Mouse (Mus musculus) B cell, adult 2 months (primary cell): ENCODE measurements around the gene Rpl9-ps1.
A peak's percentile ranks its signal among the peaks of the same experiment; 100 is the strongest.

Experiments
- DNase-seq, 2 experiments: peaks; one replicate each; pipeline ENCODE4 v3.0.0; 2022

Gene Rpl9-ps1

GRCm38 (mm10) chr11:83645521-83645920 lies at the start of gene Rpl9-ps1:
Gene Rpl9-ps1, minus strand, starts transcription at chr11:83645621.
- no peak for DNase-seq

DNA sequence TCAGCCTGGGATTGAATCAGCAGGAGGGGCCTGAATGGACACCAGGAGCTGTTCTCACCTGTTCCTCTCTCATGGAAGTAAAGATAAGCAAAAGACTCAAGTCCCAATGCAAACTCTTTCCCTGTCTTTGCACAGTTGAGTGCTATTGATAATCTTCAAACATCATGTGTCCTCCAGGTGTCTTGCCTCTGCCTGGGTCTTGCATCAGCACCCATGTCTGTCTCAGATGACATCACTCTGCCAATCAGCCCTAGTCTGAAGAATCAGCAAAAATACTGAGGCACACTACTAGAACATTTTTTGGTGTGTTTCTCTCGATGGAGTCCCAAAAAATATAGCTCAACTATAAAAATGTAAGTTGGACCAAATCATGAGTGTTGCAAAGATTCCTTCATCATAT lies 46.6 kb upstream of the Rpl9-ps1 start:
- DNase-seq = no peak

DNA sequence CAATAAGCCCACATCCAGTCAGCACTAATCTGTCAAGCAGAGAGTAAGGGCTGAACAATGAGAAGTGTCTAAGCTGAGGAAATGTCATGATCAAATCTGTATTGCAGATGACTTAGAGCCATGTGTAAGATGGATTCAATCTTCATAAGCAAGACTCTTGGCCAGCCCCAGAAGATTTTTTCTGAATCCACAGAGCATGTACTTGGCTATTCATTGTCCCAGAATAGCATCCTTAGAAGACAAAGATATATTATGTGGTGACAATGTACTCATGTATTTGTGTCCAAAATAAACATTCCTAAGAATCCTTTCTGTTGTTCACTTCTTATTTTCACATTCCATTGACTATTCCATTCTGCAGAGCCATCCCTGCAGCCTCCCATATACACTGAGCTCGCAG lies 44.5 kb upstream of the Rpl9-ps1 start:
- no peak for DNase-seq

DNA sequence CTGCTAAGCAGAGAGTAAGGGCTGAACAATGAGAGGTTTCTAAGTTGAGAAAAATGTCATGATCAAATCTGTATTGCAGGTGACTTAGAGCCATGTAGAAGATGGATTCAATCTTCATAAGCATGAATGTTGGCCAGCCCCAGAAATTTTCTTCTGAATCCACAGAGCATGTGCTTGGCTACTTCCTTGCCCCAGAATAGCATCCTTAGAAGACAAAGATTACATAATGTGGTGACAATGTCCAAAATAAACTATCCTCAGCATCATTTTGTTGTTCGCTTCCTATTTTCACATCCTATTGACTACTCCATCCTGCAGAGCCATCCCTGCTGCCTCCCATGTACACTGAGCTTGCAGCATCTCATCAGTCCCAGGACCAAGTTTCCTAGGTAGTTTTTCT lies 30.2 kb upstream of the Rpl9-ps1 start:
- no peak for DNase-seq

- no peak for DNase-seq
These were observed 26.3 kb upstream of the Rpl9-ps1 start for GRCm38 (mm10) chr11:83671743-83672142.

DNA sequence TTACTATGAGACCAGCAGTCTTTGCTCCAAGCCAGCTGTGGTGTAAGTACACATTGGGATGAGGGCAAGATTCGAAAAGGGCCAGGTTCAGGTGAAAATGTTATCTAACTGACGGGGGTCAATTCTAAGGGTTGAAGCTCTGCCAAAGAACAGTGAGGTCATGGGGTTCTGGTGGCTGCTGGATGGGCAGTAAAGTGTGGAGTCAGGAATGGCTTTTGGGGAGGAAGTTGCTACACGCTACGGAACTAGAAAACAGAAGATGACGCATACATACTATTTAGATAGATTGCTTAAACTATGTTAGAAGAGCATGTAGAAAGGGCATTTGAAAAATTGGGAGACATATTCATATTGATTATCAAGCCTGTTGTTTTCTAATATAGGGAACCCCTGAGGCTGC lies 18.1 kb upstream of the Rpl9-ps1 start:
- no peak for DNase-seq

DNA sequence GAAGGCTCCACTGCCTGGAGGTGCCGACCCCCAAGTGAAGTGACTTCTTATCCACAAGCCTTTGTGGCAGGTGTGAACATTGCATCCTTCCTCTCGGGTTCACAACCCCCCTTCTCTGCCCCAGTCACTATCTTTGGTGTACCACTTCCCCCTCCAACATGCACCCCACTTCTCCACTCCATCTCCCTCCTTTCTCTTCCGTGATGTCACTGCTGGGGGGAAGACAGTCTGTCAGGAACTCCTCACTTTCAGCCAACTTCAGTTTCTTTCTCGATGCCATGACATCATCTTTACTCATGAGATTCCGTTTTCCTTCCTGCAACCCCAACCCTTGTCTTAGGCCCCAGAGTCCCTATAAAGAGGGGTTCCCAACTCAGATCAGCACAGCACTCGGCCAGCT lies 16.8 kb upstream of the Rpl9-ps1 start, which contains the start of gene Ccl4:
Ccl4 (plus strand) TSS at position 381 of the 400 bp plus-strand sequence.
- DNase-seq = peak; percentile 54 to 59

DNA sequence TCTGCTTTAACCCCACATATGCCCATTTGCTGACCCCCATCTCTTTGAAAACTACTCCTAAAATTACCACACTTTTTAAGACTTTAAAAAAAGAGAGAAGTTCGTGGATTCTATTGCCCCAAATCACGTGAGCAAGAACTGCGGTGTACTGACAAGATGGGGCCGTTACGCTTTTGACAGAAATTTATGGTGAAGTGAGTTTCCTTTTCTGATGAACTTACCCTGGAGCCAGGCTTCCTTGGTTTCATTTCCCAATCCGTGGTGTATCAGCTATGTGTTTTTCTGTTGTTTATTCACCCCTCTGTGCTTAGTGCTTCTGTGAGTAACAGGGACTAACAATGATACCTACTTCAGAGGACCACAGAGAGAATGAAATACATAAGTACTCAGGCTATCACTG lies 13.4 kb upstream of the Rpl9-ps1 start:
- DNase-seq = peak in 1 of 2 experiments; percentile 18

- no peak for DNase-seq
These were observed 12.1 kb upstream of the Rpl9-ps1 start for GRCm38 (mm10) chr11:83657508-83657907.

GRCm38 (mm10) chr11:83654606-83655005 lies 9.2 kb upstream of the Rpl9-ps1 start:
- DNase-seq = no peak

- DNase-seq = peak; percentile 31 to 32
These were observed 4.0 kb upstream of the Rpl9-ps1 start, which contains the start of gene Ccl3 for GRCm38 (mm10) chr11:83649305-83649841. Gene Ccl3, minus strand, starts transcription at chr11:83649355.

- DNase-seq = no peak
These were observed 1.1 kb upstream of the Rpl9-ps1 start for GRCm38 (mm10) chr11:83646356-83647149.

DNA sequence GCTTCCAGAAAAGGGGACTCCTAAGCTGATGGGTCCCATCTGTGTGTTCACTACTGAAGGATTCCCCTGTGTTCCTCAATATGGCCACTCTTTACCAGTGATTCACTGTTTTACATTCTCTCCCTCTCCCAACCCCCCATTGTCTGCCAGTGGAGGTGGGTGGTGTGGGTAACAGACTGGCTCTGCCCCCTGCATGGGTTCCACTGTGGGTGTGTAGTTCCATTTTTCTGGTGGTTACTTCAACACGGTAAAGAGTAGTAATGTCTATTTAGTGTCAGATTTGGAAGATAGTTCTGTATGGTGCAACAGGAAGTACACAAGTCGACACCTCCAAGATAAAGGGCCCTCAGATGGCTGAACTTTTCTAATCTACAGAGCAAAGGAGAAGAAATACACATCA lies 4.2 kb downstream of the Rpl9-ps1 start:
- DNase-seq = peak; percentile 48 to 52

- DNase-seq = peak; percentile 74 to 84
These were observed 5.3 kb downstream of the Rpl9-ps1 start for GRCm38 (mm10) chr11:83640141-83640540.

DNA sequence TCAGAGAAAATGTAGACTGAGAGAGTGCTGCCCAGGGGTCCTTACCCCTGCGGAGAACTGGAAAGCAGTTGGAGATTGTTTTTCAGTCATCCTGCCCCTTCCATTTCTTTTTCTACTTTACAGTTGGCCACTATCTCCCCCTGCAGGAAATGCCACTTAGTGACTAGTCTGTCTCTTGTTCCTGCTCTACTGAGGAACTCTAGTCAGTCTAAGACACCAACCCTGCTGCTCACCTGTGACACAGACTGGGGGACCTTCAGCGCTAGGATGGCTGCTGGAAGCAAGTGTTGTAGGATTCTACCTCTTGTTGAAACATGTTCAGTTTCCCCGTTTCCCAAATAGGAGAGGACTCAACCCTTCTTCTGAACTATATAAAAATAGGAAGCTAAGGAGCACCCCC lies 5.9 kb downstream of the Rpl9-ps1 start:
- DNase-seq = peak; percentile 65 to 73

- peak; percentile 23 to 25 for DNase-seq
These were observed 6.5 kb downstream of the Rpl9-ps1 start for GRCm38 (mm10) chr11:83638934-83639333.

DNA sequence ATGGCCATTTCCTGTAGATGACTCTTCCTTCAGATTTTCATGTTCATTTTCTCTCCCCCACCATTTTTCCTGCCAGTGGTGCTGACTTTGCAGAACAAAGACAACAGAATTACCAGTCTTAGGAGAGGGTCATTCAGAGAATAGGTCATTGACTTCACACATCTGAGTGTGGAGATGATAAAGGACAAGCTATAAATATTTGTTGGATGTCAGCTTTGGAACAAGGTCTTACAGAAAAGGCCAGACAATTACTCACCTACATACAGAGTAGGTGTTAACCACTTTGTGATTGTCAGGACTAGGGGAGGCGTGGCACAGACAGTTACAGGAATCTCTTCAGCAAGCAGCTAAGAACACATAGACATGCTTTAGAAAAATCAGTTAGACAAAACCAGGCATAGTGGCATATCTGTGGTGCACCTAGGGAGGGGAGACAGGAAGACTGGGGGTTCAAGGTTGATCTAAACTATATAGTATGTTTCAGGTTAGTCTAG lies 8.6 kb downstream of the Rpl9-ps1 start:
- DNase-seq = no peak

- no peak for DNase-seq
These were observed 10.5 kb downstream of the Rpl9-ps1 start for GRCm38 (mm10) chr11:83634898-83635297.

- DNase-seq = no peak
These were observed 11.0 kb downstream of the Rpl9-ps1 start for GRCm38 (mm10) chr11:83634425-83634824.

- peak; percentile 37 to 47 for DNase-seq
These were observed 12.7 kb downstream of the Rpl9-ps1 start for GRCm38 (mm10) chr11:83632744-83633143.

DNA sequence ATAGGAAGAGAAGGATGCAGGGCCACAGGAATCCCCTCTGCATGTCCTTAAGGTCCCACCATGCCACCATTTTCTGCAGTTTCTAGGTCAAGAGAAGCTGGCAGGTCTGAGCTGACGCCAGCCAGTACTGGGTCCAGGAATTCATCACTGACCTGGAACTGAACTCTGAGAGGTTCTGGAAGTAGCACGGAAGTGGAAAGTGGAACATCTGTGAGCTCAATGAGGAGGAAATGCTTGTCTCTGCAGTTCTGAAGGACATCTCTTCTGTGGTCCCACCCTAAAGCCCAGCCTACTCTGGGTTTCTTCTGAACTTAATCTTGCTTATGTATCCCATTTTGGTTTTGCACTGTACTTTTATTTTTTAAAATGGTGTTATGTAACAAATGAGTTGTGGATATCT lies 14.4 kb downstream of the Rpl9-ps1 start:
- no peak for DNase-seq

- DNase-seq = no peak
These were observed 14.8 kb downstream of the Rpl9-ps1 start for GRCm38 (mm10) chr11:83630630-83631029.

DNA sequence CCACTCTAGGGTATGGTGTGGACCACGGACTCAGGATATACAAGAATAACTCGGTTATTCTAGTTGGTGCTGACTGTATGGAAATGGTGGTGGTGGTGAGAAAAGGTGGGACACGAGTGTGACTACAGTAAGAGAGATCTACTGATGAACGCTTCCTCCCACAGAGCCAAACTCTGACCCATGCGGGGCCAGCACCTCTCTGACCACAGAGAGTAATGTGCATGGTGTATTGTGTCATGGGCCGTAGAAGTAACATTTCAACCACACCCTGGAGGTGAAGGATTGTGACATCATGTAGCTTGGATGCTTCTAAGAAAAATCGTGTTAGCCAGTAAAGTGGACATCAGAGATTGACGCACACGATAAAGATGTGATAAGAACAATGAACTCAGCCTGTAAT lies 16.6 kb downstream of the Rpl9-ps1 start:
- DNase-seq = no peak

- no peak for DNase-seq
These were observed 21.8 kb downstream of the Rpl9-ps1 start for GRCm38 (mm10) chr11:83623586-83623985.
